Mouse (Mus musculus) heart, embryonic 10.5 days (tissue): ENCODE measurements around the gene Hist1h3i. TPM values are rescaled to one million over a fixed set of nuclear protein-coding genes. Genes with fewer than 3 reads are reported as not detected.
"Not testable (repeated sequence)": the region's sequence is repeated elsewhere in the genome, so short reads cannot be mapped to it uniquely, and the experiment has no call there.

ENCODE experiments used
- DNase-seq: peaks from one replicate; pipeline ENCODE4 v3.0.0-alpha.2; 2017; ENCODE audit warnings: low spot score
- H3K27ac ChIP-seq: fragments of 300-500 bp; sonication (generic); 2 replicates; pipeline ENCODE4 v1.5.1; 2016; ENCODE audit warnings: mild to moderate bottlenecking
- H3K27me3 ChIP-seq: fragments of 300-500 bp; sonication (generic); 2 replicates; pipeline ENCODE4 v1.6.1; 2016; ENCODE audit warnings: mild to moderate bottlenecking; ENCODE audit not compliant: poor library complexity, insufficient read depth, severe bottlenecking
- H3K36me3 ChIP-seq: fragments of 300-500 bp; sonication (generic); 2 replicates; pipeline ENCODE4 v1.6.1; 2016; ENCODE audit warnings: mild to moderate bottlenecking, moderate library complexity
- H3K4me1 ChIP-seq: fragments of 300-500 bp; sonication (generic); 2 replicates; pipeline ENCODE4 v1.6.1; 2016; ENCODE audit warnings: mild to moderate bottlenecking
- H3K4me3 ChIP-seq: fragments of 300-500 bp; sonication (generic); 2 replicates; pipeline ENCODE4 v1.5.1; 2016; ENCODE audit warnings: mild to moderate bottlenecking, moderate library complexity
- H3K9me3 ChIP-seq: fragments of 300-500 bp; sonication (generic); 2 replicates; pipeline ENCODE4 v1.6.1; 2016; ENCODE audit warnings: mild to moderate bottlenecking, moderate library complexity
- WGBS: fragments of 180-500 bp; shearing (Covaris S2); methylation state at CpG from one replicate; pipeline ENCODE4 v1.1.7; 2016; 5-methylcytosine and 5-hydroxymethylcytosine counted together
- microRNA-seq: library from miRNA; unstranded; fragments of <30 nt; microRNA quantifications from one replicate; pipeline ENCODE4, GENCODE M21; 2017
- polyA plus RNA-seq: library from polyadenylated mRNA; unstranded; fragments of >200 nt; fragmentation: Nextera tagmentation; extraction: Ambion mirVana; gene quantifications from 2 replicates; pipeline ENCODE4 v1.2.1, GENCODE M21; 2016

Hist1h3i gene
- polyA plus RNA-seq, 1 experiment from 2014 or later: 119 TPM

DNA sequence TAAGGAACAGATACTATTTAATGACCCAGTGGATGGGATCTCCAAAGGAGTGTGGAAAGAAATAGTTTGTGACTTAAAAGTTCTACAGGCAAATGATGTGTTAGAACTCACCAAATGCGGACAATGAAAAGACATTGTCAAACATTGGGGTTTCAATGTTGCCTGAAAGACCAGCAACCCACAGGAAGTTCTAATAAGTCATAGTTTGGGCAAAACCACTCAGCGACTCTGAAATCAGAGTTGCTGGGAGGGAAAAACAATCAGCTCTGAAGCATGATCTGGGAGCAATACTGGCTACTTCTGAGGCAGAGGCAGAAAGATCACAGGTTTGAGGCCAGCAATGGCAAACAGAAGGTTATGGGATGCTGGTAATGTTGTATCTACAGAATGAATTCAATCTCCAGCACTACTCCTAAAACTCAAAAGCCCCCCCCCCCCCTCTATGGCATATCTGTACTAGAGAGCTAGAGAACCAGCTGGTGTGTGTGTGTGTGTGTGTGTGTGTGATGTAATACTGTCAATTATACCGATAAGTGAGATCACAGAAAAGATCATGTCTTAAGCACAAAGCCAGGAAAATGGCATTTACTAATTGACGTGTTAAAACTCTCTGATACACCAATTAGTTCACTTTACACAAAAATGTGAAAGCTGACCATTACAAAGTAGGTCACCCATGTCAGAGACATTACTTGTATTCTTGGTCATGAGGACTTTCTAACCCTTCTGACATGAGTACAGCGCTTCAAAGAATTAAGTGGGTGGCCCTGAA is 33.6 kb downstream of the Hist1h3i start:
- Histone ChIP-seq H3K27me3 (no peaks in the 10 kb centered on the region), H3K4me3 (peak overlapping the region; percentile 62), H3K9me3 (no peaks in the 10 kb centered on the region), H3K4me1 (peaks cover 17% of the 10 kb centered on the region; the same call in 1 of the 2 replicates), H3K36me3 (0 out of 2 replicates have a peak, but pooled peaks cover 2% of the 10 kb centered on the region), H3K27ac (peak overlapping the region; percentile 89)
- 7% methylated on average over 5 of the region's 5 CpGs for WGBS
- DNase-seq: peak; percentile 77

- WGBS: 82% methylated on average over 1 of the region's 1 CpGs
- H3K4me1 ChIP-seq: peaks cover 4% of the 10 kb centered on the region; the same call in 1 of the 2 replicates
- no peak overlapping the region for H3K27ac ChIP-seq
- no peaks in the 10 kb centered on the region for H3K27me3 ChIP-seq
- H3K36me3 ChIP-seq: 0 out of 2 replicates have a peak, but pooled peaks cover 2% of the 10 kb centered on the region
- DNase-seq: no peak
- H3K9me3 ChIP-seq: no peaks in the 10 kb centered on the region
- H3K4me3 ChIP-seq: no peak overlapping the region
Observed at GRCm38 (mm10) chr13:21745006-21745405, 38.2 kb downstream of the Hist1h3i start.

GRCm38 (mm10) chr13:21734906-21735767 is 48.0 kb downstream of the Hist1h3i start, which contains the start of gene Hist1h4j:
Hist1h4j (plus strand) TSS chr13:21735064.
- not testable (repeated sequence) for H3K9me3 ChIP-seq, H3K27me3 ChIP-seq, H3K36me3 ChIP-seq
- Histone ChIP-seq H3K4me3 (peak within 1 kb of the TSS; percentile 59), H3K4me1 (peaks cover 15% of the 10 kb centered on the region; the same call in 1 of the 2 replicates), H3K27ac (peak within 1 kb of the TSS; percentile 95)
- under 1% methylated on average over 45 of the region's 56 CpGs for WGBS
- peak; percentile 95 for DNase-seq

GRCm38 (mm10) chr13:21734010-21734905 is 48.9 kb downstream of the Hist1h3i start:
- H3K9me3 ChIP-seq: no peaks in the 10 kb centered on the region
- WGBS: under 1% methylated on average over 21 of the region's 21 CpGs
- H3K4me1 ChIP-seq: peaks cover 10% of the 10 kb centered on the region; the same call in 1 of the 2 replicates
- H3K36me3 ChIP-seq: no peaks in the 10 kb centered on the region
- peak; percentile 90 for DNase-seq
- H3K27ac ChIP-seq: peak overlapping the region; percentile 95
- H3K4me3 ChIP-seq: peak overlapping the region; percentile 59
- H3K27me3 ChIP-seq: no peaks in the 10 kb centered on the region

GRCm38 (mm10) chr13:21733466-21733865 is 49.7 kb downstream of the Hist1h3i start:
- WGBS: 71% methylated on average over 5 of the region's 5 CpGs
- Histone ChIP-seq H3K27ac (peak overlapping the region; percentile 95), H3K4me3 (peak overlapping the region; percentile 12; the same call in 1 of the 2 replicates)

More at GRCm38 (mm10) chr13:21733466-21733865, 49.7 kb downstream of the Hist1h3i start:
- no peak for DNase-seq
- Histone ChIP-seq H3K36me3 (no peaks in the 10 kb centered on the region), H3K27me3 (no peaks in the 10 kb centered on the region), H3K9me3 (no peaks in the 10 kb centered on the region), H3K4me1 (peaks cover 10% of the 10 kb centered on the region; the same call in 1 of the 2 replicates)

Small RNA genes lying within 50 kb of the gene (microRNA-seq; reads per million reads assigned to microRNA genes)
- gene Gm19658: not detected
- gene Gm44346: not detected
- not detected for gene Gm44454
- not detected for gene Gm44466

Other genes starting within 250 kb of the Hist1h3i start
- gene Olfr1366, start 240.6 kb downstream of the Hist1h3i start, polyA plus RNA-seq: 0.05 and 0.07 TPM in 2 replicates
- gene Olfr1535, start 223.5 kb downstream of the Hist1h3i start, polyA plus RNA-seq: 0.04 TPM in 1 of 2 replicates, not detected in the other
- gene Olfr1364, start 201.6 kb downstream of the Hist1h3i start, polyA plus RNA-seq: not detected in 2 replicates
- gene Olfr1362, start 169.3 kb downstream of the Hist1h3i start, polyA plus RNA-seq: not detected in 2 replicates
- not detected in 2 replicates for gene Olfr11, start 140.9 kb downstream of the Hist1h3i start, polyA plus RNA-seq
- gene Olfr1361, start 120.0 kb downstream of the Hist1h3i start, polyA plus RNA-seq: not detected in 2 replicates
- gene Olfr1360, start 106.0 kb downstream of the Hist1h3i start, polyA plus RNA-seq: not detected in 2 replicates
- not detected in 2 replicates for gene Olfr1359, start 85.3 kb downstream of the Hist1h3i start, polyA plus RNA-seq
- 1.4 TPM in 1 of 2 replicates, not detected in the other for gene Hist1h2bl, start 67.2 kb downstream of the Hist1h3i start, polyA plus RNA-seq
- 6.3 and 11.7 TPM in 2 replicates for gene Hist1h2ai, start 66.9 kb downstream of the Hist1h3i start, polyA plus RNA-seq
- gene Hist1h3h, start 65.7 kb downstream of the Hist1h3i start, polyA plus RNA-seq: 3.7 and 3.8 TPM in 2 replicates
- 2.4 and 3.7 TPM in 2 replicates for gene Hist1h2bm, start 61.3 kb downstream of the Hist1h3i start, polyA plus RNA-seq
- 2.0 TPM in 1 of 2 replicates, not detected in the other for gene Hist1h4j, start 48.3 kb downstream of the Hist1h3i start, polyA plus RNA-seq
- 2.4 and 3.8 TPM in 2 replicates for gene Hist1h4k, start 32.9 kb downstream of the Hist1h3i start, polyA plus RNA-seq
- 6.7 and 8.3 TPM in 2 replicates for gene Hist1h2ak, start 29.5 kb downstream of the Hist1h3i start, polyA plus RNA-seq
- gene Hist1h2bn, start 29.2 kb downstream of the Hist1h3i start, polyA plus RNA-seq: 1.2 and 3.0 TPM in 2 replicates
- gene Hist1h1b, start 2.7 kb downstream of the Hist1h3i start, polyA plus RNA-seq: 12.2 and 12.8 TPM in 2 replicates
- 4.6 and 7.6 TPM in 2 replicates for gene Hist1h2an, start 3.8 kb upstream of the Hist1h3i start, polyA plus RNA-seq
- 1.00 and 1.6 TPM in 2 replicates for gene Hist1h2bp, start 4.1 kb upstream of the Hist1h3i start, polyA plus RNA-seq
- 9.9 and 15.1 TPM in 2 replicates for gene Hist1h2bq, start 26.8 kb upstream of the Hist1h3i start, polyA plus RNA-seq
- gene Hist1h2ao, start 27.1 kb upstream of the Hist1h3i start, polyA plus RNA-seq: not detected in 2 replicates
- not detected in 2 replicates for gene Hist1h4m, start 28.4 kb upstream of the Hist1h3i start, polyA plus RNA-seq
- 3.8 and 9.2 TPM in 2 replicates for gene Hist1h4n, start 48.8 kb upstream of the Hist1h3i start, polyA plus RNA-seq
- gene Hist1h2ap, start 50.1 kb upstream of the Hist1h3i start, polyA plus RNA-seq: 2,387 and 3,574 TPM in 2 replicates
- gene Hist1h2br, start 50.4 kb upstream of the Hist1h3i start, polyA plus RNA-seq: 9.9 and 15.3 TPM in 2 replicates
- gene Zfp184, start 161.7 kb upstream of the Hist1h3i start, polyA plus RNA-seq: 7.4 and 9.1 TPM in 2 replicates
- 0.09 TPM in 1 of 2 replicates, not detected in the other for gene Pom121l2, start 197.8 kb upstream of the Hist1h3i start, polyA plus RNA-seq
- 0.30 and 0.33 TPM in 2 replicates for gene Prss16, start 226.4 kb upstream of the Hist1h3i start, polyA plus RNA-seq